Mouse (Mus musculus): ENCODE measurements at regions not wholly inside any gene's neighbourhood (a gene's known extent, or its start where the extent isn't known, plus 50 kb on each side); places are given as distances from the start of the nearest gene placed in this dataset.

GRCm38 (mm10) chr10:39254561-39254960 lies 91.0 kb upstream of the Ccn6 start:
- intact Hi-C loops (cut with DNase I) = no loop called here
- DNase-seq = no peak

- DNase-seq = no peak
- intact Hi-C loops (cut with DNase I) = no loop called here
Observed at GRCm38 (mm10) chr10:39250039-39250438, 86.4 kb upstream of the Ccn6 start.

GRCm38 (mm10) chr10:39248486-39248885 lies 84.9 kb upstream of the Ccn6 start:
- no peak for DNase-seq
- intact Hi-C loops (cut with DNase I) = loop anchor here (10.0 kb wide), 1 partner anchor 126 kb away; no protein-coding TSS in a partner anchor

GRCm38 (mm10) chr10:39246984-39247383 lies 83.4 kb upstream of the Ccn6 start:
- intact Hi-C loops (cut with DNase I) = loop anchor here (10.0 kb wide), 1 partner anchor 128 kb away; no protein-coding TSS in a partner anchor
- no peak for DNase-seq

- no peak for DNase-seq
- intact Hi-C loops (cut with DNase I) = loop anchor here (10.0 kb wide), 1 partner anchor 130 kb away; no protein-coding TSS in a partner anchor
Observed at GRCm38 (mm10) chr10:39245141-39245540, 81.5 kb upstream of the Ccn6 start.

GRCm38 (mm10) chr10:39244061-39244460 lies 80.5 kb upstream of the Ccn6 start:
- intact Hi-C loops (cut with DNase I) = loop anchor here (10.0 kb wide), 1 partner anchor 131 kb away; no protein-coding TSS in a partner anchor
- DNase-seq = no peak

- intact Hi-C loops (cut with DNase I) = loop anchor here (10.0 kb wide), 1 partner anchor 132 kb away; no protein-coding TSS in a partner anchor
- DNase-seq = no peak
Observed at GRCm38 (mm10) chr10:39242398-39242797, 78.8 kb upstream of the Ccn6 start.

- no peak for DNase-seq
- intact Hi-C loops (cut with DNase I) = loop anchor here (2.0 to 10.0 kb wide), 2 partner anchors 133 to 279 kb away; no protein-coding TSS in a partner anchor
Observed at GRCm38 (mm10) chr10:39241922-39242321, 78.3 kb upstream of the Ccn6 start.

- intact Hi-C loops (cut with DNase I) = loop anchor here (2.0 to 10.0 kb wide), 2 partner anchors 133 to 279 kb away; no protein-coding TSS in a partner anchor
Observed at GRCm38 (mm10) chr10:39241486-39241885, 77.9 kb upstream of the Ccn6 start.

GRCm38 (mm10) chr10:39240966-39241365 lies 77.4 kb upstream of the Ccn6 start:
- intact Hi-C loops (cut with DNase I) = loop anchor here (2.0 to 10.0 kb wide), 2 partner anchors 134 to 280 kb away; no protein-coding TSS in a partner anchor
- DNase-seq = peak; percentile 32

More at GRCm38 (mm10) chr10:39241486-39241885, 77.9 kb upstream of the Ccn6 start:
- DNase-seq = no peak

- no peak for DNase-seq
- intact Hi-C loops (cut with DNase I) = loop anchor here (2.0 to 10.0 kb wide), 2 partner anchors 135 to 281 kb away; no protein-coding TSS in a partner anchor
Observed at GRCm38 (mm10) chr10:39240178-39240791, 76.7 kb upstream of the Ccn6 start.

GRCm38 (mm10) chr10:39239498-39240177 lies 76.0 kb upstream of the Ccn6 start:
- peak; percentile 86 for DNase-seq
- intact Hi-C loops (cut with DNase I) = loop anchor here (2.0 to 10.0 kb wide), 2 partner anchors 135 to 281 kb away; no protein-coding TSS in a partner anchor

- no peak for DNase-seq
- intact Hi-C loops (cut with DNase I) = no loop called here
Observed at GRCm38 (mm10) chr10:39238596-39238995, 75.0 kb upstream of the Ccn6 start.

GRCm38 (mm10) chr10:39237549-39237948 lies 74.0 kb upstream of the Ccn6 start:
- DNase-seq = no peak
- intact Hi-C loops (cut with DNase I) = no loop called here

GRCm38 (mm10) chr10:39233926-39234450 lies 70.4 kb upstream of the Ccn6 start:
- DNase-seq = peak; percentile 27
- intact Hi-C loops (cut with DNase I) = loop anchor here (5.0 kb wide), 1 partner anchor 62 kb away; no protein-coding TSS in a partner anchor

GRCm38 (mm10) chr10:39233191-39233590 lies 69.6 kb upstream of the Ccn6 start:
- no peak for DNase-seq
- intact Hi-C loops (cut with DNase I) = loop anchor here (5.0 kb wide), 1 partner anchor 61 kb away; no protein-coding TSS in a partner anchor

GRCm38 (mm10) chr10:39230634-39231410 lies 67.2 kb upstream of the Ccn6 start:
- no peak for DNase-seq
- intact Hi-C loops (cut with DNase I) = loop anchor here (5.0 kb wide), 1 partner anchor 59 kb away; no protein-coding TSS in a partner anchor

- intact Hi-C loops (cut with DNase I) = no loop called here
- DNase-seq = no peak
Observed at GRCm38 (mm10) chr10:39229233-39229632, 65.6 kb upstream of the Ccn6 start.

- DNase-seq = no peak
- intact Hi-C loops (cut with DNase I) = no loop called here
Observed at GRCm38 (mm10) chr10:39228027-39228426, 64.4 kb upstream of the Ccn6 start.

- intact Hi-C loops (cut with DNase I) = no loop called here
- peak; percentile 47 for DNase-seq
Observed at GRCm38 (mm10) chr10:39227499-39227942, 63.9 kb upstream of the Ccn6 start.

Data from left cerebral cortex, postnatal 4 days (tissue).